Mouse (Mus musculus): ENCODE results near the gene Tjp1.
A peak's percentile ranks its signal among the peaks of the same experiment; 100 is the strongest.

Gene Tjp1

GRCm38 (mm10) chr7:65486259-65486681, 41.3 kb downstream of the Tjp1 start:
- DNase-seq = peak; percentile 41 to 67

- DNase-seq = no peak
Observed at GRCm38 (mm10) chr7:65484170-65484778, 43.3 kb downstream of the Tjp1 start.

GRCm38 (mm10) chr7:65482216-65482615, 45.4 kb downstream of the Tjp1 start:
- DNase-seq = peak in 1 of 2 experiments; percentile 53

GRCm38 (mm10) chr7:65472048-65472447, 55.5 kb downstream of the Tjp1 start:
- DNase-seq = no peak

GRCm38 (mm10) chr7:65471406-65471805, 56.2 kb downstream of the Tjp1 start:
- no peak for DNase-seq

- peak; percentile 47 to 74 for DNase-seq
Observed at GRCm38 (mm10) chr7:65470214-65470613, 57.4 kb downstream of the Tjp1 start.

GRCm38 (mm10) chr7:65469666-65470065, 57.9 kb downstream of the Tjp1 start:
- DNase-seq = peak; percentile 70 to 91

GRCm38 (mm10) chr7:65468191-65468590, 59.4 kb downstream of the Tjp1 start:
- no peak for DNase-seq

GRCm38 (mm10) chr7:65467306-65468021, 60.1 kb downstream of the Tjp1 start:
- DNase-seq = no peak

GRCm38 (mm10) chr7:65466137-65466536, 61.4 kb downstream of the Tjp1 start:
- DNase-seq = no peak

GRCm38 (mm10) chr7:65464518-65465037, 63.0 kb downstream of the Tjp1 start:
- no peak for DNase-seq

GRCm38 (mm10) chr7:65463438-65463837, 64.1 kb downstream of the Tjp1 start:
- DNase-seq = no peak

GRCm38 (mm10) chr7:65461412-65461811, 66.2 kb downstream of the Tjp1 start:
- no peak for DNase-seq

- DNase-seq = no peak
Observed at GRCm38 (mm10) chr7:65460196-65460595, 67.4 kb downstream of the Tjp1 start.

- peak in 1 of 2 experiments; percentile 31 for DNase-seq
Observed at GRCm38 (mm10) chr7:65456031-65456430, 71.5 kb downstream of the Tjp1 start.

GRCm38 (mm10) chr7:65455208-65455607, 72.4 kb downstream of the Tjp1 start:
- DNase-seq = no peak

GRCm38 (mm10) chr7:65454269-65454668, 73.3 kb downstream of the Tjp1 start:
- DNase-seq = no peak

GRCm38 (mm10) chr7:65452246-65452645, 75.3 kb downstream of the Tjp1 start:
- DNase-seq = no peak

GRCm38 (mm10) chr7:65450158-65450557, 77.4 kb downstream of the Tjp1 start:
- DNase-seq = no peak

GRCm38 (mm10) chr7:65441505-65441904, 86.1 kb downstream of the Tjp1 start:
- no peak for DNase-seq

GRCm38 (mm10) chr7:65439518-65439917, 88.1 kb downstream of the Tjp1 start:
- no peak for DNase-seq

GRCm38 (mm10) chr7:65438146-65438545, 89.4 kb downstream of the Tjp1 start:
- no peak for DNase-seq

- no peak for DNase-seq
Observed at GRCm38 (mm10) chr7:65436921-65437320, 90.7 kb downstream of the Tjp1 start.

- no peak for DNase-seq
Observed at GRCm38 (mm10) chr7:65431018-65431695, 96.4 kb downstream of the Tjp1 start.
